Mouse (Mus musculus): ENCODE data around the gene Srms.

The Srms gene

GRCm38 (mm10) chr2:181213021-181213445 lies at the start of gene Srms:
Srms (minus strand) TSS chr2:181213185.
- peak; percentile 77 for DNase-seq (ENCODE audit: low read depth, low spot score)

- DNase-seq (ENCODE audit: low read depth, low spot score): no peak
Observed at GRCm38 (mm10) chr2:181253248-181253647, 40.3 kb upstream of the Srms start.

- DNase-seq (ENCODE audit: low read depth, low spot score): no peak
Observed at GRCm38 (mm10) chr2:181251841-181252240, 38.9 kb upstream of the Srms start.

- DNase-seq (ENCODE audit: low read depth, low spot score): no peak
Observed at GRCm38 (mm10) chr2:181249217-181249616, 36.2 kb upstream of the Srms start.

GRCm38 (mm10) chr2:181245031-181245430 lies 32.0 kb upstream of the Srms start:
- DNase-seq (ENCODE audit: low read depth, low spot score): no peak

GRCm38 (mm10) chr2:181243706-181244394 lies 30.9 kb upstream of the Srms start:
- peak; percentile 72 for DNase-seq (ENCODE audit: low read depth, low spot score)

- DNase-seq (ENCODE audit: low read depth, low spot score): no peak
Observed at GRCm38 (mm10) chr2:181242314-181242665, 29.3 kb upstream of the Srms start.

GRCm38 (mm10) chr2:181241602-181242313 lies 28.8 kb upstream of the Srms start, which contains the start of gene Helz2:
Helz2 (minus strand) TSS chr2:181242027.
- peak; percentile 38 for DNase-seq (ENCODE audit: low read depth, low spot score)

GRCm38 (mm10) chr2:181240806-181241440 lies 27.9 kb upstream of the Srms start:
- no peak for DNase-seq (ENCODE audit: low read depth, low spot score)

- DNase-seq (ENCODE audit: low read depth, low spot score): no peak
Observed at GRCm38 (mm10) chr2:181239261-181239660, 26.3 kb upstream of the Srms start.

GRCm38 (mm10) chr2:181238861-181239260 lies 25.9 kb upstream of the Srms start:
- DNase-seq (ENCODE audit: low read depth, low spot score): no peak

GRCm38 (mm10) chr2:181238091-181238610 lies 25.2 kb upstream of the Srms start:
- DNase-seq (ENCODE audit: low read depth, low spot score): no peak

- DNase-seq (ENCODE audit: low read depth, low spot score): no peak
Observed at GRCm38 (mm10) chr2:181237251-181238014, 24.4 kb upstream of the Srms start.

- DNase-seq (ENCODE audit: low read depth, low spot score): peak; percentile 29
Observed at GRCm38 (mm10) chr2:181235681-181236566, 22.9 kb upstream of the Srms start.

GRCm38 (mm10) chr2:181234680-181235079 lies 21.7 kb upstream of the Srms start:
- DNase-seq (ENCODE audit: low read depth, low spot score): no peak

GRCm38 (mm10) chr2:181233443-181233842 lies 20.5 kb upstream of the Srms start:
- DNase-seq (ENCODE audit: low read depth, low spot score): no peak

- DNase-seq (ENCODE audit: low read depth, low spot score): no peak
Observed at GRCm38 (mm10) chr2:181231171-181231570, 18.2 kb upstream of the Srms start.

GRCm38 (mm10) chr2:181228335-181228734 lies 15.3 kb upstream of the Srms start:
- DNase-seq (ENCODE audit: low read depth, low spot score): no peak

- DNase-seq (ENCODE audit: low read depth, low spot score): no peak
Observed at GRCm38 (mm10) chr2:181227122-181227521, 14.1 kb upstream of the Srms start.

- DNase-seq (ENCODE audit: low read depth, low spot score): no peak
Observed at GRCm38 (mm10) chr2:181224994-181225393, 12.0 kb upstream of the Srms start.

- DNase-seq (ENCODE audit: low read depth, low spot score): no peak
Observed at GRCm38 (mm10) chr2:181220361-181220760, 7.4 kb upstream of the Srms start.

Measured in ES-CJ7 (cell line).